Mouse (Mus musculus) liver, embryonic 16.5 days (tissue): Measurements from ENCODE around the gene Adprhl1. TPM values are rescaled to one million over a fixed set of nuclear protein-coding genes. Genes with fewer than 3 reads are reported as not detected.

Source experiments
- ATAC-seq: fragments of 200-750 bp; cut with Nextera tagmentation; 2 replicates; pipeline ENCODE4 v1.8.0; 2017; ENCODE audit warnings: low read depth, mild to moderate bottlenecking, moderate number of reproducible peaks, moderate library complexity
- H3K27ac ChIP-seq: fragments of 300-500 bp; sonication (generic); 2 replicates; pipeline ENCODE4 v1.5.1; 2014; ENCODE audit warnings: mild to moderate bottlenecking, low read length
- H3K27me3 ChIP-seq: fragments of 300-500 bp; sonication (generic); 2 replicates; pipeline ENCODE4 v1.6.1; 2014; ENCODE audit warnings: low read depth, low read length, mixed read lengths; ENCODE audit not compliant: control insufficient read depth, insufficient read depth
- H3K36me3 ChIP-seq: fragments of 300-500 bp; sonication (generic); 2 replicates; pipeline ENCODE4 v1.6.1; 2014; ENCODE audit warnings: mild to moderate bottlenecking; ENCODE audit not compliant: control insufficient read depth, insufficient read depth
- H3K4me1 ChIP-seq: fragments of 300-500 bp; sonication (generic); 2 replicates; pipeline ENCODE4 v1.6.1; 2014; ENCODE audit warnings: low read depth, low read length, mixed read lengths; ENCODE audit not compliant: control insufficient read depth
- H3K4me2 ChIP-seq: fragments of 300-500 bp; sonication (generic); 2 replicates; pipeline ENCODE4 v1.6.1; 2014; ENCODE audit warnings: low read depth, low read length, mixed read lengths
- H3K4me3 ChIP-seq: fragments of 300-500 bp; sonication (generic); 2 replicates; pipeline ENCODE4 v1.5.1; 2014; ENCODE audit warnings: low read depth, mild to moderate bottlenecking, low read length
- H3K9ac ChIP-seq: fragments of 300-500 bp; sonication (generic); 2 replicates; pipeline ENCODE4 v1.6.1; 2014; ENCODE audit warnings: low read depth, low read length
- H3K9me3 ChIP-seq: fragments of 300-500 bp; sonication (generic); replicated peaks from 2 replicates; pipeline ENCODE4 v1.6.1; 2016; ENCODE audit warnings: low read length; ENCODE audit not compliant: control insufficient read depth
- WGBS: fragments of 180-500 bp; shearing (Covaris S2); extraction: QIAGEN DNeasy Blood & Tissue Kit; methylation state at CpG from one replicate; pipeline ENCODE4 v1.1.7; 2014; ENCODE audit not compliant: insufficient replicate concordance; 5-methylcytosine and 5-hydroxymethylcytosine counted together
- polyA plus RNA-seq: library from polyadenylated mRNA; unstranded; fragments of >200 nt; fragmentation: Nextera tagmentation; extraction: Ambion mirVana; gene quantifications from 2 replicates; pipeline ENCODE4 v1.2.1, GENCODE M21; 2015

Adprhl1 gene
- polyA plus RNA-seq, 1 experiment from 2014 or later: 0.77 TPM

GRCm38 (mm10) chr8:13180911-13181690 is 72.9 kb downstream of the Adprhl1 start:
- WGBS: 57% methylated on average over 18 of the region's 18 CpGs

DNA sequence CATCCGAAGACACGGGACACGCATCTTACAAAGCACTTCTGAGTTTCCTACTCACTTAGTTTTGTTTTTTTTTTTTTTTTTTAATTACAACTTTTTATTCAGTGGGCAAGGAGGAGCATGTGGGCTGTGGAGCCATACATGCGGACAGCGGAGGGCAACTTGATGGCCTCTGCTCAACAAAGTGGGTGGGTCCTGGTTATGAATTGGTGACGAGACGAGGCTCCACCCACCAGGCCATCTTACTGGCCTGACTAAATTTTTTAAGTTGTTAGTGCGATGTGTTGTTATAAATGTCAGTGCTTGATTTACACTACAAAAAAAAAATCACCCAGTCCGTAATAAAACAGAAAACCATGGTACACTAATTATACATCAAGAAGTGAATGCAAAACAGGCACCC is 73.6 kb downstream of the Adprhl1 start:
- H3K4me2 ChIP-seq: no peak overlapping the region
- H3K4me3 ChIP-seq: no peak overlapping the region
- H3K4me1 ChIP-seq: peaks cover 4% of the 10 kb centered on the region; the same call in 1 of the 2 replicates
- H3K9me3 ChIP-seq: no peaks in the 10 kb centered on the region
- no peaks in the 10 kb centered on the region for H3K27me3 ChIP-seq
- H3K9ac ChIP-seq: no peak overlapping the region
- H3K36me3 ChIP-seq: peaks cover 16% of the 10 kb centered on the region
- WGBS: 61% methylated on average over 9 of the region's 9 CpGs
- no peak overlapping the region for H3K27ac ChIP-seq
- ATAC-seq: no peak

More at GRCm38 (mm10) chr8:13180911-13181690, 72.9 kb downstream of the Adprhl1 start:
- ATAC-seq: no peak; the same call in 1 of the 2 replicates
- H3K4me2 ChIP-seq: no peak overlapping the region
- peaks cover 9% of the 10 kb centered on the region; the same call in 1 of the 2 replicates for H3K36me3 ChIP-seq
- no peaks in the 10 kb centered on the region for H3K9me3 ChIP-seq
- no peaks in the 10 kb centered on the region for H3K27me3 ChIP-seq
- H3K9ac ChIP-seq: no peak overlapping the region
- H3K4me1 ChIP-seq: peaks cover 4% of the 10 kb centered on the region; the same call in 1 of the 2 replicates
- no peak overlapping the region for H3K4me3 ChIP-seq
- H3K27ac ChIP-seq: no peak overlapping the region

DNA sequence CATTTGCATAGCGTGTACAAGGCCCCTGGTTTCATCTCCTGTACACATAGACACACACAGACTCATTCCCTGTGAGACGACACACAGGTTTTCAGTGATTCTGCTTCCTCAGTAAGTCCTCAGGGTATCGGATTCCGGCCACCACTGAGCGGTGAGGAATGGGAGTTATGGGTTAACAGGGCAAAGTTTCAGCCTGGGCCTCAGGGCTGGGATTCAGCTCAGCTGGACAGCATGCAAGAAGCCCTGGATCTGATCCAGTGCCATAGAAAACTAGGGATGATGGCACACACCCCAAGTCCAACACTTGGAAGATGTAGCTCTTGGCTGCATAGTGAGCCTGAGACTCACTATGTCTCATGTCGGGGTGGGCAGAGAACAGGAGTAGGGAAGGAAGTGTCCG is 74.0 kb downstream of the Adprhl1 start:
- H3K27me3 ChIP-seq: no peaks in the 10 kb centered on the region
- WGBS: 68% methylated on average over 7 of the region's 7 CpGs
- H3K27ac ChIP-seq: no peak overlapping the region
- H3K4me1 ChIP-seq: peaks cover 4% of the 10 kb centered on the region; the same call in 1 of the 2 replicates
- H3K4me3 ChIP-seq: no peak overlapping the region
- H3K4me2 ChIP-seq: no peak overlapping the region
- peaks cover 20% of the 10 kb centered on the region for H3K36me3 ChIP-seq
- H3K9me3 ChIP-seq: no peaks in the 10 kb centered on the region
- H3K9ac ChIP-seq: no peak overlapping the region
- no peak for ATAC-seq

DNA sequence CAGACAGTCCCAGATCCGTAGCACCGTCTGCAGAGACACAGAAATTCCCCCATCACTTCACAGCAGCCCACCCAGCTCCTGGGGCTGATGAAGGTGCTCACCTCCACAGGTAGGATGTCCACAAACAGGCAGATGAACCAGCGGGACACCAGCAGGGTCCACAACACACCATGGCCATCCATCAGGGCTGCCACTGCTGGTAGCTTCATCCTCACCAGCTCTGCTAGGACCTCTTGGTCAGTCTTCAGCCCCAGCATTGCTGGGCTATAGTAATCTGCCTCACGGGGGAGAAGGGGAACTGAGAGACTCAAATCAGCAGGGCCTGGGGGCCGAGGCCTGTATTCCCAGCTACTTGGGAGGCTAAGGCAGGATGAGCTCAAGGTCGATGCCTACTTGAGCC is 74.5 kb downstream of the Adprhl1 start:
- WGBS: 65% methylated on average over 6 of the region's 6 CpGs
- Histone ChIP-seq H3K36me3 (peaks cover 23% of the 10 kb centered on the region), H3K9ac (no peak overlapping the region), H3K27me3 (no peaks in the 10 kb centered on the region), H3K4me2 (no peak overlapping the region), H3K4me3 (no peak overlapping the region), H3K27ac (no peak overlapping the region), H3K4me1 (peaks cover 4% of the 10 kb centered on the region; the same call in 1 of the 2 replicates), H3K9me3 (no peaks in the 10 kb centered on the region)
- ATAC-seq: no peak

DNA sequence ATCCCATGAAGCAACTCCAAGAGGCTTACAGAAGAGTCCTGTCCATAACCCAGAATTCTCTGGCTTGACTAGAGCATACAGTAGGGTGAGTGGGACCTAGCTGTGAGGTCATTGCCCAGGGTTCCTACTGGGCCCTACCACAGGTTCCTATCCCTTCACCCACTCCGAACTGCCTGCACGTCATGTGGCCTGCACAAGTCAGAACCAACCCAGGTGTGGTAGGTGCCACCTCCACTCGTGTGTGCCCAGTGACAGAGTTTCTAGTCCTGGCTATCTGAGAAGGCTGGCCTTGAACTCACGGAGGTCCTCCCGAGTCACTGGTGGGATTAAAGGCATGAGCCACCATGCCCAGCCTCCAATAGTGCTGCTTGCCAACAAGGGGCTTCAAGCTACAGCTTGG is 75.8 kb downstream of the Adprhl1 start:
- Histone ChIP-seq H3K9ac (no peak overlapping the region), H3K4me2 (no peak overlapping the region), H3K36me3 (peaks cover 34% of the 10 kb centered on the region), H3K27me3 (no peaks in the 10 kb centered on the region), H3K4me3 (no peak overlapping the region), H3K9me3 (no peaks in the 10 kb centered on the region), H3K27ac (no peak overlapping the region), H3K4me1 (peaks cover 4% of the 10 kb centered on the region; the same call in 1 of the 2 replicates)
- 84% methylated on average over 5 of the region's 5 CpGs for WGBS
- no peak for ATAC-seq

DNA sequence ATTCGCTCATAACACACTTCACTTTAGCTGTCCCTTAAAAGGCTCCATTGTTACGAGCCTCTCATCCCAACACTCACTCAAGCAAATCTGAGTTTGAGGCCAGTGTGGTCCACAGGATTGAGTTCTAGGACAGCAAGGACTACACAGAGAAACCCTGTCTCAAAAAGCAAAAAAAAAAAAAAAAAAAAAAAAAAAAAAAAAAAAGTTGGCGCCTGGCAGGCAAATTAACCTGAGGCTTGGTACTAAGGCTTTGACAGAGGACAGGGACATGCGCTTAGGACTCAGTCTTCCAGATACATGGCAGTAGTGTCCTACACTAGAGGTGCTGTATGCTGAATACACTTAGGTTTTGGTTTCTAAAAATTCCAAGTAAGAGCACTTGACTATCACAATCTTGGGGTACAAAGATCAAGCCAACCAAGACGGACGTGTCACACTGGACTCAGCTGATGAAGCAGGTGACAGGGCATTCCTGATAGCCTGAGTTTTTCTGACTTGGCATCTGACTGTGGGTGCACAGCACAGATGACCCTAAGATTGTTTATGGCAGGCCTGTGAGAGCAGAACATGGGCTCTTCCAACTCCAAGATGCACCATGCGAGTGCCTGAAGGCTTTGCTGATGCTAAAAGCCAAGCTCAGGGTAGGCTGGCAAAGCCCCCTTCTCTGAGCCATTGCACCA is 76.6 kb downstream of the Adprhl1 start:
- Histone ChIP-seq H3K27ac (no peak overlapping the region), H3K27me3 (no peaks in the 10 kb centered on the region), H3K9ac (no peak overlapping the region), H3K4me2 (no peak overlapping the region), H3K36me3 (peaks cover 42% of the 10 kb centered on the region), H3K4me1 (peaks cover 4% of the 10 kb centered on the region; the same call in 1 of the 2 replicates), H3K9me3 (no peaks in the 10 kb centered on the region), H3K4me3 (no peak overlapping the region)
- 77% methylated on average over 7 of the region's 7 CpGs for WGBS
- ATAC-seq: no peak

GRCm38 (mm10) chr8:13175650-13176049 is 78.3 kb downstream of the Adprhl1 start:
- no peak overlapping the region for H3K4me2 ChIP-seq
- no peaks in the 10 kb centered on the region for H3K9me3 ChIP-seq
- no peak overlapping the region for H3K4me3 ChIP-seq
- no peak for ATAC-seq
- no peak overlapping the region for H3K27ac ChIP-seq
- H3K4me1 ChIP-seq: no peaks in the 10 kb centered on the region
- 65% methylated on average over 1 of the region's 1 CpGs for WGBS
- H3K27me3 ChIP-seq: no peaks in the 10 kb centered on the region
- no peak overlapping the region for H3K9ac ChIP-seq
- H3K36me3 ChIP-seq: peaks cover 54% of the 10 kb centered on the region

- H3K9me3 ChIP-seq: no peaks in the 10 kb centered on the region
- no peaks in the 10 kb centered on the region for H3K27me3 ChIP-seq
- H3K4me3 ChIP-seq: no peak overlapping the region
- H3K4me1 ChIP-seq: no peaks in the 10 kb centered on the region
- WGBS: 83% methylated on average over 4 of the region's 4 CpGs
- H3K9ac ChIP-seq: no peak overlapping the region
- no peak overlapping the region for H3K27ac ChIP-seq
- no peak overlapping the region for H3K4me2 ChIP-seq
- H3K36me3 ChIP-seq: peaks cover 57% of the 10 kb centered on the region
- no peak for ATAC-seq
Measured at GRCm38 (mm10) chr8:13174811-13175210, 79.2 kb downstream of the Adprhl1 start.

DNA sequence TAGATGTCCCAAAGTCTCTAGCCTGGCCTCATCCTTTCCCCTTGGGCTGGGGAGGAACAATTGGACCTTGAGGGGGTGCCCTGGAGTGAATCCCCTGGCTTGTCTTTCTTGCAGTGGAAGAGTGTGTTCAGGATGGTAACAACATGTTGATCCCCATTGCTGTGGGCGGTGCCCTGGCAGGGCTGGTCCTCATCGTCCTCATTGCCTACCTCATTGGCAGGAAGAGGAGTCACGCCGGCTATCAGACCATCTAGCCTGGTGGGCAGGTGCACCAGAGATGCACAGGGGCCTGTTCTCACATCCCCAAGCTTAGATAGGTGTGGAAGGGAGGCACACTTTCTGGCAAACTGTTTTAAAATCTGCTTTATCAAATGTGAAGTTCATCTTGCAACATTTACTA is 79.7 kb downstream of the Adprhl1 start:
- H3K36me3 ChIP-seq: peaks cover 60% of the 10 kb centered on the region
- H3K9me3 ChIP-seq: no peaks in the 10 kb centered on the region
- H3K27ac ChIP-seq: no peak overlapping the region
- no peak for ATAC-seq
- H3K4me2 ChIP-seq: no peak overlapping the region
- no peak overlapping the region for H3K9ac ChIP-seq
- WGBS: 73% methylated on average over 4 of the region's 4 CpGs
- no peaks in the 10 kb centered on the region for H3K27me3 ChIP-seq
- no peak overlapping the region for H3K4me3 ChIP-seq
- H3K4me1 ChIP-seq: no peaks in the 10 kb centered on the region
